In the genomic region with DNA sequence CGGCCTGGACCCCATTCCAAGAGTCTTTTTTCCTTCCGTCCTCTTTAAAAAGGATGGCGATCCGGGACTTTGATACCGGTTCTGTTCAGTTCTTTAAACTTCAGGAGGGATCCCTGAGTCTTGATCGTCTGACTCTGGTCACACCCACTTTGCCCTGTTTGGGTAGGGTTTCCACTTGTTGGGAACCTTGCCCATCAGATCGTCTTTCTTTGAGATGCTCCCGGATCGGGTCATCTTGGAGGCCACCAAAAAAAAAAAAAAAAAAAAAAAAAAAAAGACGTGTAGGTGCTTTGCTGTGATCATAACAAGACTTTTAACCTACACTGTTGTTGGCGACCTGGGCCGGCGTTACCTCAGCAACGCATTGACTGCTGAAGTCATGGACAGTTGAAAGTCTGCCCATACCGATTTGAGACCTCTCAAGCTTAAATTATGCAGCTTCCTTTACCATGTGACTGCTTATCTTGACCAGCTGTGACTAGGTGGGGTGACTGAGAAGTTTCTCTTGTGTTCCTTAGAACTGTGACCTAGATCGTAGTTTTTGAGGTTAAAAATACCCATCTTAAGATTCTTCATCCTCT, we compare ENCODE assay signal across 8 mouse cellular contexts. TPM values are rescaled to one million over a fixed set of nuclear protein-coding genes. Genes with fewer than 3 reads are reported as not detected.
DNase-seq lines count a peak whose midpoint lies in the region; ATAC-seq lines count a peak whose summit lies in the region.

No protein-coding gene starts in this region.

- H3K36me3 ChIP-seq in forebrain, embryonic 14.5 days (ENCODE audit: control insufficient read depth, insufficient read depth, low read length), result no peaks in the 10 kb centered on the region
- no peaks in the 10 kb centered on the region for H3K36me3 ChIP-seq in kidney, embryonic 14.5 days (ENCODE audit: control insufficient read depth, insufficient read depth, low read length)

- no peaks in the 10 kb centered on the region for H3K27me3 ChIP-seq in forebrain, embryonic 14.5 days (replicated peaks; ENCODE audit: control insufficient read depth, insufficient read depth, low read length)
- no peaks in the 10 kb centered on the region for H3K27me3 ChIP-seq in kidney, embryonic 14.5 days (ENCODE audit: control insufficient read depth, insufficient read depth, low read length)

- peaks cover 9% of the 10 kb centered on the region; the same call in 1 of the 2 replicates for H3K4me1 ChIP-seq in forebrain, embryonic 14.5 days (ENCODE audit: control insufficient read depth, insufficient read depth, low read length)
- H3K4me1 ChIP-seq in kidney, embryonic 14.5 days (ENCODE audit: control insufficient read depth, insufficient read depth, low read length), result peaks cover 9% of the 10 kb centered on the region; the same call in 1 of the 2 replicates

- ATAC-seq in forebrain, embryonic 14.5 days, result peak; percentile 27
- ATAC-seq in kidney, embryonic 14.5 days (ENCODE audit: low FRiP score, low TSS enrichment), result peak; percentile 25

- peak overlapping the region; percentile 81 for H3K4me3 ChIP-seq in forebrain, embryonic 14.5 days (ENCODE audit: low read depth, low read length)
- H3K4me3 ChIP-seq in kidney, embryonic 14.5 days (ENCODE audit: low read length), result peak overlapping the region; percentile 88

- no peaks in the 10 kb centered on the region for H3K9me3 ChIP-seq in forebrain, embryonic 14.5 days (replicated peaks; ENCODE audit: control insufficient read depth, low read length)
- no peaks in the 10 kb centered on the region for H3K9me3 ChIP-seq in kidney, embryonic 14.5 days (ENCODE audit: control insufficient read depth, low read length)

- peak overlapping the region; percentile 88; the same call in 1 of the 2 replicates for H3K27ac ChIP-seq in forebrain, embryonic 14.5 days (ENCODE audit: low read depth, low read length)
- peak overlapping the region; percentile 87 for H3K27ac ChIP-seq in kidney, embryonic 14.5 days (ENCODE audit: low read depth, low read length)

- H3K9ac ChIP-seq in forebrain, embryonic 14.5 days (ENCODE audit: low read length), result peak overlapping the region; percentile 84
- H3K9ac ChIP-seq in kidney, embryonic 14.5 days (ENCODE audit: low read depth, low read length), result peak overlapping the region; percentile 85

- DNase-seq in cerebellum, adult 9-10 months, result peak; percentile 49
- DNase-seq in cerebellum, adult 8-10 months, result no peak
- DNase-seq in R1 (ENCODE audit: low read depth, low spot score), result peak; percentile 66
- DNase-seq in forebrain, embryonic 14.5 days (ENCODE audit: low spot score), result no peak
- peak; percentile 50 for DNase-seq in lung, postnatal 36 days
- DNase-seq in spleen, postnatal 4 days (ENCODE audit: low spot score in 2 of 2), result peak; percentile 68 to 76
- DNase-seq in right cerebral cortex, adult 2 months (ENCODE audit: low spot score in 2 of 2), result no peak

- 9% methylated on average over 16 of the region's 16 CpGs for WGBS in forebrain, embryonic 14.5 days
- WGBS in kidney, embryonic 14.5 days, result 9% methylated on average over 16 of the region's 16 CpGs

- H3K4me2 ChIP-seq in forebrain, embryonic 14.5 days (ENCODE audit: low read length), result peak overlapping the region; percentile 72
- peak overlapping the region; percentile 78 for H3K4me2 ChIP-seq in kidney, embryonic 14.5 days (replicated peaks; ENCODE audit: low read depth, low read length)

RNA-seq across cellular contexts. Expression of gene Wwp2, which starts 0.8 kb away (rescaled TPM):
- 38.8 and 40.4 TPM in 2 replicates for polyA plus RNA-seq in forebrain, embryonic 14.5 days (2014; fragmentation: Nextera tagmentation; extraction: Ambion mirVana)
- 34.8 and 43.7 TPM in 2 replicates for polyA plus RNA-seq in kidney, embryonic 14.5 days (2014; fragmentation: Nextera tagmentation; extraction: Ambion mirVana)

RNA-seq across cellular contexts. Expression of gene Nob1, which starts 12.1 kb away (rescaled TPM):
- 43.4 and 57.2 TPM in 2 replicates for polyA plus RNA-seq in forebrain, embryonic 14.5 days (2014; fragmentation: Nextera tagmentation; extraction: Ambion mirVana)
- polyA plus RNA-seq in kidney, embryonic 14.5 days (2014; fragmentation: Nextera tagmentation; extraction: Ambion mirVana), result 84.5 and 85.3 TPM in 2 replicates

RNA-seq across cellular contexts. Expression of gene Nqo1, which starts 33.9 kb away (rescaled TPM):
- 5.1 TPM in 2 replicates for polyA plus RNA-seq in forebrain, embryonic 14.5 days (2014; fragmentation: Nextera tagmentation; extraction: Ambion mirVana)
- 8.5 and 10.3 TPM in 2 replicates for polyA plus RNA-seq in kidney, embryonic 14.5 days (2014; fragmentation: Nextera tagmentation; extraction: Ambion mirVana)

Comparison
In these comparisons a context has a peak if more than half of its experiments do, and no peak if none do; other contexts are left out.
1. DNase-seq: peak in cerebellum, adult 9-10 months (single experiment), R1 (single experiment), lung, postnatal 36 days (single experiment) and spleen, postnatal 4 days (2 of 2); none in cerebellum, adult 8-10 months (single experiment), forebrain, embryonic 14.5 days (single experiment) and right cerebral cortex, adult 2 months (0 of 2).